Mouse (Mus musculus): ENCODE data around the gene Lin7a. TPM values are rescaled to one million over a fixed set of nuclear protein-coding genes. Genes with fewer than 3 reads are reported as not detected.

Gene Lin7a
- polyA plus RNA-seq, 1 experiment from 2014 or later: 1.3 TPM

GRCm38 (mm10) chr10:107254656-107255055, 16.8 kb upstream of the Lin7a start:
- no peaks in the 10 kb centered on the region for H3K36me3 ChIP-seq (replicated peaks)
- no peaks in the 10 kb centered on the region for H3K4me1 ChIP-seq (replicated peaks)
- H3K9ac ChIP-seq: no peak overlapping the region
- no peaks in the 10 kb centered on the region for H3K27me3 ChIP-seq
- H3K4me3 ChIP-seq (replicated peaks): no peak overlapping the region
- H3K9me3 ChIP-seq (replicated peaks): no peaks in the 10 kb centered on the region
- no peak overlapping the region for H3K4me2 ChIP-seq
- H3K27ac ChIP-seq (replicated peaks): no peak overlapping the region
- no peak for ATAC-seq (ENCODE audit: insufficient read depth)

DNA sequence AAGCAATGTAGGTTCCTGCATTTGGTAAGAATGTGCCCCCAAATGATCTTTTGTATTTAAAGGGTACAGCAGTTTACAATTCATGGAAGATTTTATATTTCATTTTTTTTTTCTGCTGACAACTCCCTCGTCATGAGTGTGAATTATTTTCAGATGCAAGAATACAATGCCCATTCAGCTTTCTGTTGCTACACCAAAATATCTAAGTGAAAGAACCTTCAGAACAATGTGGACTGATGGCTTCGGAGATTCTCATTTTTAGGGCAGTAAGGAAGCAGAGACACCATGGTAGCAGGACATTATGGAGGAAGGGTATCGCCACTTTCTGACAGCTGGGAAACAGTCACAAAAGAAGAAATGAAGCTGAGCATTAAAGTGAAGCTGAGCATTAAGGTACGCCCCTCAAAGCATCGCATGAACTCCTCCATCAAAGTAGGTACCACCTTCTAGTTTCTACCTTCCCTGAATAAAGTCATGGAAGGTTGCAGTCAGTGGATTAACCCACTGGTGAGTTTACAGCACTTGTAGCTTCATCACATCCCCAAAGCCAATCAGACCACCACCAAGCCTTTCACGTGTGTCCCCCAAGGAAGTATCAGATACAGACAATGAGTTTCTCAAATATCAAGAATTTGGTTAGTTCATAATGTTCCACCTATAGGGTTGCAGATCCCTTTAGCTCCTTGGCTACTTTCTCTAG, 16.0 kb upstream of the Lin7a start:
- no peak overlapping the region for H3K9ac ChIP-seq
- no peak overlapping the region for H3K4me3 ChIP-seq (replicated peaks)
- H3K4me2 ChIP-seq: no peak overlapping the region
- no peaks in the 10 kb centered on the region for H3K36me3 ChIP-seq (replicated peaks)
- ATAC-seq (ENCODE audit: insufficient read depth): no peak
- no peaks in the 10 kb centered on the region for H3K27me3 ChIP-seq
- H3K27ac ChIP-seq (replicated peaks): no peak overlapping the region
- no peaks in the 10 kb centered on the region for H3K9me3 ChIP-seq (replicated peaks)
- whole genome bisulfite sequencing (ENCODE audit: insufficient replicate concordance): 65% methylated on average over 6 of the region's 6 CpGs
- H3K4me1 ChIP-seq (replicated peaks): no peaks in the 10 kb centered on the region

- Histone ChIP-seq H3K27ac (replicated peaks) (no peak overlapping the region), H3K36me3 (replicated peaks) (no peaks in the 10 kb centered on the region), H3K9me3 (replicated peaks) (no peaks in the 10 kb centered on the region), H3K4me2 (no peak overlapping the region), H3K4me1 (replicated peaks) (no peaks in the 10 kb centered on the region), H3K4me3 (replicated peaks) (no peak overlapping the region), H3K9ac (no peak overlapping the region), H3K27me3 (no peaks in the 10 kb centered on the region)
- WGBS (ENCODE audit: insufficient replicate concordance): 60% methylated on average over 5 of the region's 5 CpGs
- no peak for ATAC-seq (ENCODE audit: insufficient read depth)
Measured at GRCm38 (mm10) chr10:107256451-107256960, 15.0 kb upstream of the Lin7a start.

DNA sequence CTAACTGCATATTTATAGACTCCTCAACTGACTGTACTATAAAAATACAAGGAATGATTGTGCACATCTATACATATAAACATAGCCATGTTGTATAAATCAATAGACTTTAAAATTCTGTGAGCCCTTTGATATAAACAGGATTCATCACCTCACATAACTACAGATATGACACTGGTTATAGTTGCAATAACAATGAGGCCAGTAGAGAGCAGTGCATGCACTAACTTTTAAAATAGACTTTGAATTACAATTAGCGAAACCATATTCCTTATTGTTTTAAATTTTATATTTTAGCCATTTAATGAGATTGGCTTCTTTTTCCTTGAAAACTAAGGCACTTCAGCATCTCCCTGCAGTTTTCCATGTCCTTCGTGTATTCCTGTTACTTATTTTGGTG, 11.1 kb upstream of the Lin7a start:
- no peak for ATAC-seq (ENCODE audit: insufficient read depth)
- H3K4me1 ChIP-seq (replicated peaks): no peaks in the 10 kb centered on the region
- H3K27ac ChIP-seq (replicated peaks): no peak overlapping the region
- no peaks in the 10 kb centered on the region for H3K9me3 ChIP-seq (replicated peaks)
- no peak overlapping the region for H3K4me2 ChIP-seq
- H3K36me3 ChIP-seq (replicated peaks): no peaks in the 10 kb centered on the region
- 53% methylated on average over 2 of the region's 2 CpGs for WGBS (ENCODE audit: insufficient replicate concordance)
- H3K9ac ChIP-seq: no peak overlapping the region
- H3K4me3 ChIP-seq (replicated peaks): no peak overlapping the region
- no peaks in the 10 kb centered on the region for H3K27me3 ChIP-seq

- no peaks in the 10 kb centered on the region for H3K9me3 ChIP-seq (replicated peaks)
- H3K4me3 ChIP-seq (replicated peaks): peak overlapping the region; percentile 52
- H3K27ac ChIP-seq (replicated peaks): peak overlapping the region; percentile 53; the same call in 1 of the 2 replicates
- H3K27me3 ChIP-seq: peaks cover 21% of the 10 kb centered on the region
- WGBS (ENCODE audit: insufficient replicate concordance): under 1% methylated on average over 41 of the region's 41 CpGs
- peak overlapping the region; percentile 53 for H3K4me2 ChIP-seq
- H3K4me1 ChIP-seq (replicated peaks): no peaks in the 10 kb centered on the region
- ATAC-seq (ENCODE audit: insufficient read depth): peak; percentile 73
- peak overlapping the region; percentile 25; the same call in 1 of the 2 replicates for H3K9ac ChIP-seq
- H3K36me3 ChIP-seq (replicated peaks): no peaks in the 10 kb centered on the region
Measured at GRCm38 (mm10) chr10:107272131-107272803, 781 bp downstream of the Lin7a start.

- Histone ChIP-seq H3K9ac (no peak overlapping the region), H3K27ac (replicated peaks) (peak overlapping the region; percentile 53; the same call in 1 of the 2 replicates), H3K4me1 (replicated peaks) (no peaks in the 10 kb centered on the region), H3K36me3 (replicated peaks) (no peaks in the 10 kb centered on the region), H3K27me3 (peaks cover 21% of the 10 kb centered on the region), H3K4me2 (peak overlapping the region; percentile 53), H3K9me3 (replicated peaks) (no peaks in the 10 kb centered on the region), H3K4me3 (replicated peaks) (peak overlapping the region; percentile 52)
- ATAC-seq (ENCODE audit: insufficient read depth): peak; percentile 63
- 5% methylated on average over 11 of the region's 11 CpGs for WGBS (ENCODE audit: insufficient replicate concordance)
Measured at GRCm38 (mm10) chr10:107272804-107273145, 1.3 kb downstream of the Lin7a start.

DNA sequence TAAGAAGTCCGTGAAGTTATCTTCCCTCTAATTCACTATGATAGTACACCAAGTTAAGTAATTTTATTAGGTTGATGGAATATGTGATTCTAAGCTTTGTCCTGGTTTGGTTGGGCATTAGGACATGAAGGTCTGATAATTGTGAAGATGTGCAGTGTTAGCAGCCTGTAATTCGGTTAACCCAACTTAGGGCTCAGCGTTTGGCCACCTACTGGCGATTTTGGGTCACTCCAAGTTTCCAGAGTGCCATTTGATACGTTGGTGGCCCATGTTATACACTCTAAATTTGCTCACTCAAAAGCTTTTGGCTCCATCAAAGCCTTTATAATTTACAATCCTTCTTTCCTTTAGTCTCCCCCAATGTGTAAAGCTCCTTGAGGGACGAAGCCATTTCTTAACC, 2.4 kb downstream of the Lin7a start:
- no peaks in the 10 kb centered on the region for H3K36me3 ChIP-seq (replicated peaks)
- H3K9ac ChIP-seq: no peak overlapping the region
- no peaks in the 10 kb centered on the region for H3K4me1 ChIP-seq (replicated peaks)
- ATAC-seq (ENCODE audit: insufficient read depth): no peak
- no peak overlapping the region for H3K4me3 ChIP-seq (replicated peaks)
- no peaks in the 10 kb centered on the region for H3K9me3 ChIP-seq (replicated peaks)
- no peak overlapping the region for H3K4me2 ChIP-seq
- H3K27ac ChIP-seq (replicated peaks): no peak overlapping the region
- 34% methylated on average over 6 of the region's 6 CpGs for WGBS (ENCODE audit: insufficient replicate concordance)
- H3K27me3 ChIP-seq: peaks cover 21% of the 10 kb centered on the region

DNA sequence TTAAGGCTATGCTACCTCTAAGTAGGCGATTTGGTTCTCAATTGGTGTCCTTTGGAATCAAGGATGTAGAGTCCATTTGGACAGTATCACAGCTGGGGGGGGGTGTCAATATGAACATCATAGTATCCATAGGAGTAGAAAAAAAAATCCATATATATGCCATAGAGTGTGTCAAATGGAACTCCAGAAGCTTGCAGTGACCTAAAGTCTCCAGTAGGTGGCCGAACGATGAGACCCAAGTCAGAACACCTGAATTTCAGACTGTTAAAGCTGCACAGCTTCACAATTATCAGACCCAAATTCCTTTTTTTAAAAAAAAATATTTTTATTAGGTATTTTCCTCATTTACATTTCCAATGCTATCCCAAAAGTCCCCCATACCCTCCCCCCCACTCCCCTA, 3.3 kb downstream of the Lin7a start:
- ATAC-seq (ENCODE audit: insufficient read depth): no peak
- H3K4me3 ChIP-seq (replicated peaks): no peak overlapping the region
- H3K27me3 ChIP-seq: peaks cover 21% of the 10 kb centered on the region
- no peak overlapping the region for H3K9ac ChIP-seq
- H3K4me1 ChIP-seq (replicated peaks): no peaks in the 10 kb centered on the region
- H3K9me3 ChIP-seq (replicated peaks): no peaks in the 10 kb centered on the region
- no peak overlapping the region for H3K4me2 ChIP-seq
- 37% methylated on average over 3 of the region's 3 CpGs for WGBS (ENCODE audit: insufficient replicate concordance)
- H3K27ac ChIP-seq (replicated peaks): no peak overlapping the region
- no peaks in the 10 kb centered on the region for H3K36me3 ChIP-seq (replicated peaks)

DNA sequence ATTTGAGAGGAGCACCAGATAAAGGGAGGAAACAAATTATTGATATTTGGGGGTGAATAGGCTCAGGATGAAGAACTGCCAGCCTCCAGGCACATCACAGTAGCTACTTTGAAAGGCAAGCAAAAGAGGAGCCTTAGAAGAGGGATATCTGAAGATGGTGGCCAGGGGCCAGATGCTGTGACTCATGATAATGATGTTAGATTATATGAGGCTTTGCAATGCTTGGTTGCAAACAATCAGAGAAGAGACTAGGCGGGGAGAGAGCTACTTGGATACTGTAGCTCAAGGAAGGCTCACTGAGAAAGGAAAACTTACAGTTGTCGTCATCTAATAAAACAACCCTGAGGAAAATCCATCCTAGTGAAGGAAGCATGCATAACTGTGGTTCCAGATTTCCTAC, 5.2 kb downstream of the Lin7a start:
- 64% methylated on average over 2 of the region's 2 CpGs for WGBS (ENCODE audit: insufficient replicate concordance)
- H3K27ac ChIP-seq (replicated peaks): no peak overlapping the region
- no peak for ATAC-seq (ENCODE audit: insufficient read depth)
- no peaks in the 10 kb centered on the region for H3K9me3 ChIP-seq (replicated peaks)
- peaks cover 14% of the 10 kb centered on the region for H3K27me3 ChIP-seq
- no peaks in the 10 kb centered on the region for H3K4me1 ChIP-seq (replicated peaks)
- no peaks in the 10 kb centered on the region for H3K36me3 ChIP-seq (replicated peaks)
- no peak overlapping the region for H3K4me2 ChIP-seq
- no peak overlapping the region for H3K9ac ChIP-seq
- H3K4me3 ChIP-seq (replicated peaks): no peak overlapping the region

GRCm38 (mm10) chr10:107293934-107294664, 22.6 kb downstream of the Lin7a start:
- Histone ChIP-seq H3K36me3 (replicated peaks) (no peaks in the 10 kb centered on the region), H3K27me3 (no peaks in the 10 kb centered on the region), H3K4me2 (no peak overlapping the region), H3K9ac (no peak overlapping the region), H3K9me3 (replicated peaks) (no peaks in the 10 kb centered on the region), H3K4me1 (replicated peaks) (no peaks in the 10 kb centered on the region), H3K4me3 (replicated peaks) (no peak overlapping the region), H3K27ac (replicated peaks) (no peak overlapping the region)
- 47% methylated on average over 7 of the region's 7 CpGs for WGBS (ENCODE audit: insufficient replicate concordance)
- ATAC-seq (ENCODE audit: insufficient read depth): no peak

DNA sequence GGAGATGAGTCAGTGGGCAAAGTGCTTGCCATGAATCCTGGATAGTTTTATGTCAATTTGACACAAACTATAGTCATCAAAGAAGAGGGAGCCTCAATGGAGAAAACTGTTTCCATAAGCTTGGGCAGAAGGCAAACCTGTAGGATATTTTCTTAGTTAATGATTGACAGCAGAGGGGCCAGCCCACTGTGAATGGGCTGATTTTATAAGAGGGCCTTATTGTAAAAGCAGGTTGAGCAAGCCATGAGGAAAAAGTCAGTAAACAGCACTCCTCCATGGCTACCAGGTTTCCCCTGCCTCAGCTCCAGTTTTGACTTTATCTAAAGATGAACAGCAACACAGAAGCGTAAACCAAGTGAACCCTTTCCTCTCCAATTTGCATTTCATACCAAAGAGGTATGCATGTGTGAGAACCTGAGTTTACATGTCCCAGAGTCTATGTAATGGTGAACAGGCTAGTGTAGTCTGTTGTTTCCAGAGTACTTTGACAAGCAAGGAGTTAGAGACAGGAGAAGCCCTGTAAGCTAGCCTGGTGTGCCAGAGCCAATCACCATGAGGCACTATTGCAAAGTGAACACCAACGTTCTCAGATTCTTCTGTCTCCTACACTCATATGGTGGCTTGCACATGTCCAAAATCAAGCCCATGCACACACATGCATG, 29.2 kb downstream of the Lin7a start:
- Histone ChIP-seq H3K36me3 (replicated peaks) (no peaks in the 10 kb centered on the region), H3K27me3 (no peaks in the 10 kb centered on the region), H3K9me3 (replicated peaks) (no peaks in the 10 kb centered on the region), H3K27ac (replicated peaks) (no peak overlapping the region), H3K4me3 (replicated peaks) (no peak overlapping the region), H3K4me2 (no peak overlapping the region), H3K4me1 (replicated peaks) (no peaks in the 10 kb centered on the region), H3K9ac (no peak overlapping the region)
- 55% methylated on average over 2 of the region's 2 CpGs for WGBS (ENCODE audit: insufficient replicate concordance)
- peak; percentile 44; the same call in 1 of the 2 replicates for ATAC-seq (ENCODE audit: insufficient read depth)

Measured in liver, embryonic 15.5 days (tissue).